Mouse (Mus musculus) ES-Bruce4 (cell line): ENCODE measurements around the gene Kpna2. TPM values are rescaled to one million over a fixed set of nuclear protein-coding genes. Genes with fewer than 3 reads are reported as not detected.
A peak's percentile ranks its signal among the peaks of the same experiment; 100 is the strongest.

Experiments
- H3K27ac ChIP-seq: 2 replicates; pipeline ENCODE4 v1.5.1; 2012; ENCODE audit warnings: low read length, inconsistent platforms; ENCODE audit not compliant: insufficient read depth
- H3K27me3 ChIP-seq: 2 replicates; pipeline ENCODE4 v1.6.1; 2012; ENCODE audit warnings: mild to moderate bottlenecking, low read length, inconsistent platforms; ENCODE audit not compliant: control insufficient read depth, poor library complexity, insufficient read depth, severe bottlenecking
- H3K36me3 ChIP-seq: 2 replicates; pipeline ENCODE4 v1.6.1; 2012; ENCODE audit warnings: inconsistent platforms, mild to moderate bottlenecking, low read length, moderate library complexity; ENCODE audit not compliant: control insufficient read depth, poor library complexity, insufficient read depth, severe bottlenecking
- H3K4me1 ChIP-seq: one replicate; pipeline ENCODE4 v1.8.1; 2011; ENCODE audit warnings: low read length; ENCODE audit not compliant: control insufficient read depth, insufficient read depth
- H3K4me3 ChIP-seq: 2 replicates; pipeline ENCODE4 v1.5.1; 2011; ENCODE audit warnings: low read depth, mild to moderate bottlenecking, low read length
- H3K9ac ChIP-seq: 2 replicates; pipeline ENCODE4 v1.6.1; 2012; ENCODE audit warnings: low read depth, mild to moderate bottlenecking, inconsistent platforms; ENCODE audit not compliant: poor library complexity, severe bottlenecking
- H3K9me3 ChIP-seq: replicated peaks from 2 replicates; pipeline ENCODE4 v1.6.1; 2012; ENCODE audit warnings: mild to moderate bottlenecking, low read length, inconsistent platforms; ENCODE audit not compliant: control insufficient read depth, poor library complexity, insufficient read depth, severe bottlenecking
- CTCF ChIP-seq: IDR thresholded peaks from one replicate; pipeline ENCODE4 v1.8.1; 2011; ENCODE audit warnings: low read depth, low read length
- EP300 ChIP-seq: IDR thresholded peaks from 2 replicates; pipeline ENCODE4 v1.6.1; 2011; ENCODE audit warnings: low read depth, low read length; ENCODE audit not compliant: insufficient read depth
- POLR2A ChIP-seq: IDR thresholded peaks from one replicate; pipeline ENCODE4 v1.8.1; 2011; ENCODE audit warnings: low read length; ENCODE audit not compliant: insufficient read depth
- polyA plus RNA-seq: library from polyadenylated mRNA; stranded (reverse); fragments of >200 nt; gene quantifications from 2 replicates; pipeline ENCODE4 v1.2.4, GENCODE M21; 2011; ENCODE audit warnings: low read depth; ENCODE audit not compliant: missing spikeins, insufficient read depth, insufficient read length

The Kpna2 gene
- polyA plus RNA-seq, 1 experiment, result 487 TPM

DNA sequence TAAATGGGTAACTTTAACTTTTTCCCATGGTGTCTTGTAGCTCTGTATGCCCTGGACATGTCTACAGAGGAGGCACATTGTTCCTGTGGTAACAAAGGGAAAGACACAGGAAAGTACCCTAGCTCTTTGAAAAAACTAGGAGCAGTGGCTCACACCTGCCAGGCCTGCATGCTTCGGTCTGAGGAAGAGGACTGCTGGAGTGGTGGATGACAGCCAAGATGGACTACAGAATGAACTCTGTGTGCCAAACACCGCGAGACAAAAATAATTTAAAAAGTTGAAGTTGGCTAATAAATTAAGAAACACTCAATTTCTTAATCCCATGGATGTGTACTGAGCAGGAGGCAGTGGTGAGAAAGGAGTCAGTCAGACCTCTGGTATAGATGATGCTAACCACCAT is 42.1 kb upstream of the Kpna2 start:
- H3K27ac ChIP-seq, result no peak overlapping the region
- peaks cover 33% of the 10 kb centered on the region for H3K36me3 ChIP-seq
- no peaks in the 10 kb centered on the region for H3K9me3 ChIP-seq
- H3K9ac ChIP-seq, result no peak overlapping the region
- no peaks in the 10 kb centered on the region for H3K4me1 ChIP-seq
- no peak for TF ChIP-seq POLR2A
- TF ChIP-seq EP300, result no peak
- no peak for TF ChIP-seq CTCF
- no peak overlapping the region for H3K4me3 ChIP-seq
- H3K27me3 ChIP-seq, result no peaks in the 10 kb centered on the region

DNA sequence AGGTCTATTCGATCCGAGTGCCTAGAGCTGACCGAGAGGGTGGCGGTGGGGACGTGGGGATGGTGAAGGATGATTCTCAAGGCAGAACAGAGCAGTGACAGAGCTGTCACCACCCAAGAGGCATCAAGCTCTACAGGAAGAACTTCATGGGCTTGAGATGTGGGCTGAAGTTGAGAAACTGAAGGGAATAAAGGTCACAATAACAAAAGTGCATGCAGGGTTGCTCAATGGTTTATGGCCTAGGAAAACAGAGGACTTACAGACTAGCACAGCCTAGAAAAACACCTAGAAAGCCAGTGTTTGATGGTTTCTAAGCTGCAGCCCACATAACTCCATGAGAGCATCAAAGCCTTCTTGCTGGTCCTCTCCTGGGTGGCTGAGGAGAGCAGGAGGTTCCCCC is 40.1 kb upstream of the Kpna2 start:
- TF ChIP-seq POLR2A (no peak), EP300 (no peak), CTCF (no peak)
- Histone ChIP-seq H3K27ac (no peak overlapping the region), H3K27me3 (no peaks in the 10 kb centered on the region), H3K36me3 (peaks cover 34% of the 10 kb centered on the region), H3K9ac (no peak overlapping the region), H3K9me3 (no peaks in the 10 kb centered on the region), H3K4me1 (no peaks in the 10 kb centered on the region), H3K4me3 (no peak overlapping the region)

DNA sequence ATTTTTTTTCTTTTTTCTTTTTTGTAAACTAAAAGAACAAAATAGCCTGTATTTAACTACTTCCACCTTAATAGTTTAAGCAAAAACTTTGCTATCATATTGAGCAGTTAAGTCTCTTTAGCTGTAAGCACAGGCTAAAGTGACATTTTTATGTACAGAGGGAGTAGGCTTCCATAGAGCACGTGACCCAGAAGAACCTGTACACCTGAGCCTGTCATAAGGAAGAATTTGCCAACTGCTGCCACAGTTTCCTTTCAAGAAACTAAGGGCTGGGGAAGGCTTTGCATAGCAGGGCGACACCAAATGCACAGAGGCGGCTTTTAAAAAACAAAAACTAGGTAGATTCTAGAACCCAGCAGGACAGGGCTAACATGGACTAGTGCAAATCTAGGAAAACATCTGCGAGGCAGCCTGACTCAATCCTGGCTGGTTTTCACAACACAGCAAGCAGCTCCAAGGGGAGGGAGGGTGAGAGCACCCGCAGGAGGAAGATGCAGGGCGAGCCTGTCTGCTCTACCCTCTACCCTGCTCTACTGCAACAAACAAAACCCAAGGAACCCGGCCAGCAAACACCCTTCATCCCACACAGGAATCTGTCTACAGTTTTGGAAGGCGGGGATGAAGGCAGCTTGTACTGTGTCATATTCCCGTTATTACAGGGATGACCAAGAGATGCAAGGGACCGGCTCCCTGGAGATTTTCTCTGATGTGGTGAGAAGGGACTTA is 34.9 kb upstream of the Kpna2 start:
- H3K36me3 ChIP-seq, result peaks cover 4% of the 10 kb centered on the region; the same call in 1 of the 2 replicates
- no peak for TF ChIP-seq EP300
- peaks cover 2% of the 10 kb centered on the region for H3K4me1 ChIP-seq
- no peaks in the 10 kb centered on the region for H3K27me3 ChIP-seq
- no peak overlapping the region for H3K4me3 ChIP-seq
- H3K9ac ChIP-seq, result no peak overlapping the region
- H3K9me3 ChIP-seq, result no peaks in the 10 kb centered on the region
- H3K27ac ChIP-seq, result no peak overlapping the region

DNA sequence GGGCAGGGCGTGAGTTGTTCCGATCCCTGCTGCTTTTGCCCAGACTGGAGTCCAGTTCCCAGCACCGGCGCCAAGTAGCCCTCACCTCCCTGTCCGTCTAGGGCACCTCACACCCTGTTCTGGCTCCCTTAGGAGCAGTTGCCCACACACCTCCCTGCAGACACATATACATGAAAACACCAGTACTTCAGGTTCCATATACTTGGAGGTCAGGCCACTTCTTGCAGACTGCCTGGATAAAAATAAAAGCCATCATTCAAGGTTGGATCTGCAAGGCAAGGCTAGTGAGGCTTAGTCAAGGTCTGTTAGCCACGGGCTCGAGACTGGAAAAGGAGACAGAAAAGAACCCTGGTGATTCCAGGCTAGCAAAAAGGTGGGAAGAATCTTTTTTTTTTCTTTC is 32.3 kb upstream of the Kpna2 start:
- Histone ChIP-seq H3K27ac (no peak overlapping the region), H3K9ac (no peak overlapping the region), H3K4me1 (peaks cover 4% of the 10 kb centered on the region), H3K9me3 (no peaks in the 10 kb centered on the region), H3K4me3 (no peak overlapping the region), H3K36me3 (peaks cover 4% of the 10 kb centered on the region; the same call in 1 of the 2 replicates), H3K27me3 (no peaks in the 10 kb centered on the region)
- TF ChIP-seq CTCF (no peak), POLR2A (no peak), EP300 (no peak)

DNA sequence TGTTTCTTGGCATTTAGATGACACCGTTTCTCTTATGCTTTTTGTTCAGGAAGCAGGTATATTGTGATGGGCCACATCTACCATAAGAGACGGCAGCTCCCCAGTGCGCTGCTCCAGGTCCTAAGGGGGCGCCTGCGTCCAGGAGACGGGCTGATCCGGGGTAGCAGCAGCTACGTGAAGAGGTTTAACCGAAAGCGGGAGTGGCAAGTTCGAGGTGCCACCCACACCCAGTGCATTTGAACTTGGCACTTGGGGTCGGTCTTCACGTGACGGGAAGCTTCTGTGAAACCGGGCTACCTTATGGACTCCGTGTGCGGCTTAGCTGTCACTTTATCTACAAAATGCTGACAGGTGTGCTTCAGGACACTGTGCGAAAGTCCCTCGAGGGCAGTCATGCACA is 30.2 kb upstream of the Kpna2 start:
- no peaks in the 10 kb centered on the region for H3K36me3 ChIP-seq
- no peak overlapping the region for H3K4me3 ChIP-seq
- no peaks in the 10 kb centered on the region for H3K27me3 ChIP-seq
- H3K9me3 ChIP-seq, result no peaks in the 10 kb centered on the region
- peaks cover 4% of the 10 kb centered on the region for H3K4me1 ChIP-seq
- TF ChIP-seq CTCF, result no peak
- TF ChIP-seq POLR2A, result no peak
- no peak for TF ChIP-seq EP300
- H3K27ac ChIP-seq, result no peak overlapping the region
- no peak overlapping the region for H3K9ac ChIP-seq

GRCm38 (mm10) chr11:107028754-107029153 is 29.4 kb upstream of the Kpna2 start:
- H3K9ac ChIP-seq, result peak overlapping the region; percentile 37
- no peaks in the 10 kb centered on the region for H3K36me3 ChIP-seq
- TF ChIP-seq EP300, result no peak
- no peak for TF ChIP-seq POLR2A
- no peak for TF ChIP-seq CTCF
- H3K4me1 ChIP-seq, result peaks cover 4% of the 10 kb centered on the region
- no peaks in the 10 kb centered on the region for H3K9me3 ChIP-seq
- no peaks in the 10 kb centered on the region for H3K27me3 ChIP-seq
- H3K4me3 ChIP-seq, result peak overlapping the region; percentile 72; the same call in 1 of the 2 replicates
- H3K27ac ChIP-seq, result no peak overlapping the region
